Mouse (Mus musculus) right cerebral cortex, postnatal 25 days (tissue): ENCODE data around the gene Aldh3b1.
"Not testable (repeated sequence)": the region's sequence is repeated elsewhere in the genome, so short reads cannot be mapped to it uniquely, and the experiment has no call there.

Experiments
- DNase-seq: peaks from one replicate; pipeline ENCODE4 v3.0.0; 2022

Gene Aldh3b1

DNA sequence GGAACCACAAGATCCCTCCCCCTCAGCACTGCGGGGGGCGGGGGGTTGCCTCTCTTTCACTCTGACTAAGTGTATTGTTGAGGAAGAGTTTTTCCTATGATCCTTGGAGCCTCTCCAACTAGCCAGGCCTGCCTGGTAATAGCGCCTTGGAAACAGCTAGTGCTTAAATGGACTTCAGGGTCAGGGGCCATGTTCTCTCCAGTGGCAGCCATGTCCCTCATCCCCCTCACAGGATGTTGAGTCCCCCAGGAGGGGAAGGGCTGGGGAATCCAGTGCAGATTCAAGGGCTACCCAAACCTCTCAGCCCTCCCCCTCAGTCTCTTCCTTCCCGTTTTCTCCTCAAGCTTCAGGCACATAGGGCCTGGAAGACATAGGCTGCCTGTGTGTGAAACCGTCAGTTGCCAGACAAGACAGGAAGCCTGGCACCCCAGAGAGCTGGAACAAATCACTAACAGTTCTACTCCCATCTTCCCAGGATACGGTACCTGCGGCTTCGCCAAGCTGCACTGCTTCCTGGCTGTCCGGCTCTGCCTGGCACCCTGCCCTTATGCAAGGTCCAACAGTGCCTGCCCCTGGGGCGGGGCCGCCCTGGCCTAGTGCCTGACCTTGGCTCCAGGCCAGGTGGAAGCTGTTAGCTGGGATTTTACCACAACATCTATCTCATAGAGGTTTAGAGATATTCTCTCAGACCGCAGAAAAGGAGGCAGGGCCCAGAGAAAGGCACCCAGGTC, at the start of gene Aldh3b1:
Gene Aldh3b1, minus strand, starts transcription at position 598 of the 731 bp plus-strand sequence.
- DNase-seq = peak; percentile 42

DNA sequence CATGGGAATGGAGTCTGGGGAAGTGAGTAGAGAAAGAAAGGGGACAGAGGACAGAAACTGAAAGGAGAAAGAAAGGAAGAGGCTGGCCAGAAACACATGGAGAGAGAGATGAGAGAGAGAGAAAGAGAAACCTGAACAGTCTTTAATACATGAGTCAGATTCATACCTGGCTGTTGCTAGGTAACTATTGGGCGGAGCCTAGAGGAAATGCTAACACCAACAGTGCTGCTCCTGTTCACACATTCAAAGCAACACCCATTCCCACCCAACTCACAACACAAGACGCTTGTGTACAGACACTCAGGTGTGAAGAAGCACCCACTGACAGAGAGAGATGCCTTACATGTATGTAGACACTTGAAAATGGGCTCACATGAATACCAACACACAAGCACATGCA, 46.3 kb upstream of the Aldh3b1 start:
- DNase-seq = no peak

DNA sequence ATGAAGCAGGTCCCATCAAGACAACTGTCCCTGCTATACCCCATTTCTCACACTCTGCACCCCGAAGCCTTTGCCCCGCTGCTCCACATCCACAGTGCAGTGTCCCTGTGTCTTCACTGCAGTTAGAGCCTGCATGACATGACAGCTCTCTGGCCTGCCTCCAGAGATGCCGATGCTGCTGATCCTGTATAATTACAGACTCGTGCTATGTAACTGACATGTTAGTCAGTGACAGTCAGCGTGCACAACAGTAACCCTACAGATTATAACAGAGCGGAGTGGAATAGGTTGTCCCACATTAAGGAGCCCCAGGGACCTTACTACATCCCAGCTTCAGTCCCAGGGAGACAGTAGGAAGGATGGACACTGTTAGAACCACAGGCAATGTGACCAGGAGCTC, 45.0 kb upstream of the Aldh3b1 start:
- not testable (repeated sequence) for DNase-seq

DNA sequence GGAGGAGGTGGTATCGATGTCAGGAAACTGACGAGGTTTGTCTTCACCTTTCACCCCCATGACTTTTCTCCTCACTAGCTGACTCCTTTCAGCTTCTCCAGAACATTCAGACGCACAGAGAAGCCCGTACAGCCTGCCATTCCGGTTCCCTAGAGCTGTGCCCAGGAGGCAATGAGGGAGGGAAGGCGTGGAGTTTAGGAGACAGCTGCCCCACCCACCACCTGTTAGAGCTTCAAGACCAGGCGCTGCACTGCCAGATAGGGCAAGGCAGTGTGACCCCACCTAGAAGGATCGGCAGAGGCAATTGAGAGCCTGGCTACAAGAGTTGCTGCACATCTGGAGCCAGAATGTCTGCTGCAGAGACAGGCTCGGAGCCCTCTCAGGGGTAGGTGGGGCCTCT, 42.6 kb upstream of the Aldh3b1 start, which contains the start of gene Aldh3b2:
Gene Aldh3b2, plus strand, starts transcription at position 100 of the 400 bp plus-strand sequence.
- no peak for DNase-seq

DNA sequence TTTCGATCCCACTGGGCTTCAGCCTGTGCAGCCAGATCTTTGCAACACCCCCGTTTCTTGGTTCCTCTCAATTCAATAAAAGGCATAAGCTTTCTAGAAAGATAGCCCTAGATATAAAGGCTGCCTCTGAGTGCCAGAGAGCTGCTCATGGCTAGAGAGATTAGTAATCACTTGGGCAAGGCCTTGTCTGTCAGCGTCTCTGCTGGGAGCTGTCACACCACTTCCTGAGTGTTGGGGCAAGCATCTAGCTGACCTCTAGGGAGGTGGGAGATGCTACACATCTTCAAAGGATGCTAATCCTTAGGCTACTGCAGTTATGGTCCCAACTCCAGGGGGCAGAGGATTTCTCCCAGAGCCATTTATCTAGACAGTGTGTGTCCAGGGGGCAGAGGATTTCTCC, 37.6 kb upstream of the Aldh3b1 start:
- no peak for DNase-seq

DNA sequence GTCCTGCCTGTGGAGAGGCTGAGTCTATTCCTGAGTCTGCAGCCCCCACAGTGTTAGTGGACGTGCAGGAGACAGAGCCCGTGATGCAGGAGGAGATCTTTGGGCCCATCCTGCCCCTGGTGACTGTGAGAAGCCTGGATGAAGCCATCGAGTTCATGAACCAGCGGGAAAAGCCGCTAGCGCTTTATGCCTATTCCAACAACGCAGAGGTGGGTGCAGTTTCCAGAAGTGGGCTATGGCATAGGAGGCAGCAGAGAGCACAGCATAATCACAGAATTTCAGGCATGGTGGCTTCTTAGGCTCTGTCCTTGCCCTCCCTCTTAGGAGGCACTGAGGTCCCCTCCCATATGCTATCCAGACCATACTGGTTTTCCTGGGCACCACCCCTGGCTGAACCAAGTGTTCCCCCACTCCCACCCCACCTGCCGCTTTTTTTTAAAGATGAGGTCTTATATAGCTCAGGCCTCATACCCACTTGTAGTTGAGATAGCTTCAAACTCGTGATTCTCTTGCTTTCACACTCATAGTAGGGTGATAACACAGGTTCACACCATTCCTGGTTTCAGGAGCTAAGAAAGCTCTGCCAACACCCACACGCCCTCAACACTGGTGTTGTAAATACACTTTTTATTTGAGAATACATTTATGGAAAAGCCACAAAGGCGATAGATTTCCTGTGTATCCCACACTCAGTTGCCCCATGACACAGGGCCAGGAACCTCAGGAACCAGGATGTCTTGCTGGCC, 36.9 kb upstream of the Aldh3b1 start:
- DNase-seq = no peak

DNA sequence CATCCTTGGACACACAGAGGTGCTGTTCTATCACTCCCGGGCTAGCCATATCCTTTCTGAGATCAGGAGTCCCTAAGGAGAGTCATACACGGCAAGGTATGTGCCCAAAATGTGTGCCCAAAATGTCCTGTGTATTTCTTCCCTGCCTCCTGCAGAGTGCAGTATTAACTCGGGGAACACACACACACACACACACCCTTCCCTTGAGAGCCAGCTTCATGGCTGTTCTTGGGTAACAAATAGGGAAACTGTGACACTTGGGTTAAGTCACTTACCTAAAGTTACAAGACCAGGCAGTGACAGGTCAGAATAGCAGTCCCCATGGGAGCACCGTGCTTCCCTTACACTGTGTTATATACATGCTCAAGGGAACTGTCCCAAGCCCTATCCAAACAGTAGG, 34.4 kb upstream of the Aldh3b1 start:
- DNase-seq = no peak

DNA sequence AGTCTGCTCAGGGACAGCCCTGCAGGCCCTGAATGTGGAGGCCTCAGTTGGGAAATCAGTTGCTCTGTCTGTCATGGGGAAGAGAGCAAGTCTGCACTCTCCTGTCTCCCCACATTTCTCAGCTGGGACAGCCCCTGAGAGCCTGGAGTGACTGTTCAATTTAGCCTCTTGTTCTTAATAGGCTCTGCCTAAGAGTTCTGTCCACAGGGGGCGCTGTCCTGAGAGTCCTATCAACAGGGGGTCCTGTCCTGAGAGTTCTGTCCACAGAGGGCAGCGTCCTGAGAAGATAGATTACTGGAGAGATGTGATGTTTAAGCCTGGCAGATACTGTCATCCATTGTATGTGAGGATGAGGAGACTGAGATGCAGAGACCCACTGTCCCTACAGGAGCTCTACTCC, 32.9 kb upstream of the Aldh3b1 start:
- DNase-seq = no peak

DNA sequence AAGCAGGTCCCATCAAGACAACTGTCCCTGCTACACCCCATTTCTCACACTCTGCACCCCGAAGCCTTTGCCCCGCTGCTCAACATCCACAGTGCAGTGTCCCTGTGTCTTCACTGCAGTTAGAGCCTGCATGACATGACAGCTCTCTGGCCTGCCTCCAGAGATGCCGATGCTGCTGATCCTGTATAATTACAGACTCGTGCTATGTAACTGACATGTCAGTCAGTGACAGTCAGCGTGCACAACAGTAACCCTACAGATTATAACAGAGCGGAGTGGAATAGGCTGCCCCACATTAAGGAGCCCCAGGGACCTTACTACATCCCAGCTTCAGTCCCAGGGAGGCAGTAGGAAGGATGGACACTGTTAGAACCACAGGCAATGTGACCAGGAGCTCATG, 32.2 kb upstream of the Aldh3b1 start:
- DNase-seq = not testable (repeated sequence)

DNA sequence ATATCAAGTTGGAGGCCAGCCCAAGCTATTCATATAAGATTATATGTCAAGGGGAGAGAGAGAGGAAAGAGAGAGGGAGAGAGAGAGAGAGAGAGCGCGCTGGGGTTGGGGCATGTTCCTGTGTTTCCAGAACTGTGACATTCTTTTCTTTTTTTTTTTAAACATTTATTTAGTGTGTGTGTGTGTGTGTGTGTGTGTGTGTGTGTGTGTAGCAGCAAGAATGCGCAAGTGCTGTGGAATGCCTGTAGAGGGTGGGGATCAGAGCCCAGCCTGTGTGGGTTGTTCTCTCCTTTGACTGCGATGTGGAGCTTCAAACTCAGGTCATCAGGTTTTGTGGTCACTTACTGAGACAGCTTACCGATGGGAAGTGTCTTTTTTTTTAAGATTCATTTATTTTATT, 30.6 kb upstream of the Aldh3b1 start:
- DNase-seq = no peak

DNA sequence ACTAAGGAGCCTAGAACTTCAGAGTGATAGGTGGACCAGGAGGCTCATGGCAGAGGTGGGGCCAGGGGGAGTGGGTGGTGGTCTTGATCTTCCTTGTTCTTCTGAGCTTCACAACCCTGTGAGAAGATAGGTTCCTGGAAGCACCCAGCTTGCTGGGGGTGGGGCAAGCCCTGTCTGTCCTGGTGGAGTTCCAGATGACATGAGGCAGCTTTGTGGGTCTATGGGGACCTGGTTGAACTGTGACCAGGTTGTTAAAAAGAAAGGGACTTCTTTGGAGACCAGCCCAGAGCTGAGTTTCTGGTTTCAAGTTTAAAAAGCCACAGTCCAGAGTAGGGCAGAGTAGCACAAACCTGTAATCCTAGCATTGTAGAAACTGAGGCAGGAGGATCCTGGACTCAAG, 29.4 kb upstream of the Aldh3b1 start:
- no peak for DNase-seq

DNA sequence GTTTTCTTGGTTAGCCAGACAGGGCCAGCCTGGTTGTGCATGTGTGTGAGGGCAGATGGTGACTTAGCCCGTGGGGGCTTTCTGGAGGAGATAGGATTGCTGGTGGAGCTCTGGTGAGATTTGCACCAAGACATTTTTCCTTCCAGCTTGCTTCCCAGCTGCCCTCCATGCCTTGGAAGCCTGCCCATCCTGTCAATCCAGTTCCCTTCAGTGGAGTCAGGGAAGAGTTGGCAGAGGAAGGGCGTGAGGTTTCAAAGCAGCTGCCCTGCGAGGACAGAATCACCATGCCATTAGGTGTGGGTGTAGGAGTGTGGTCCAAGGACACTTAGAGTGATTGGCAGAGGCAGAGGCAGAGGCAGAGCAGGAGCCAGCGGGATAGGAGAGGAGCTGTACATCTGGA, 28.9 kb upstream of the Aldh3b1 start, which contains the start of gene Aldh3b3:
Gene Aldh3b3, plus strand, starts transcription at position 176 of the 400 bp plus-strand sequence.
- no peak for DNase-seq

DNA sequence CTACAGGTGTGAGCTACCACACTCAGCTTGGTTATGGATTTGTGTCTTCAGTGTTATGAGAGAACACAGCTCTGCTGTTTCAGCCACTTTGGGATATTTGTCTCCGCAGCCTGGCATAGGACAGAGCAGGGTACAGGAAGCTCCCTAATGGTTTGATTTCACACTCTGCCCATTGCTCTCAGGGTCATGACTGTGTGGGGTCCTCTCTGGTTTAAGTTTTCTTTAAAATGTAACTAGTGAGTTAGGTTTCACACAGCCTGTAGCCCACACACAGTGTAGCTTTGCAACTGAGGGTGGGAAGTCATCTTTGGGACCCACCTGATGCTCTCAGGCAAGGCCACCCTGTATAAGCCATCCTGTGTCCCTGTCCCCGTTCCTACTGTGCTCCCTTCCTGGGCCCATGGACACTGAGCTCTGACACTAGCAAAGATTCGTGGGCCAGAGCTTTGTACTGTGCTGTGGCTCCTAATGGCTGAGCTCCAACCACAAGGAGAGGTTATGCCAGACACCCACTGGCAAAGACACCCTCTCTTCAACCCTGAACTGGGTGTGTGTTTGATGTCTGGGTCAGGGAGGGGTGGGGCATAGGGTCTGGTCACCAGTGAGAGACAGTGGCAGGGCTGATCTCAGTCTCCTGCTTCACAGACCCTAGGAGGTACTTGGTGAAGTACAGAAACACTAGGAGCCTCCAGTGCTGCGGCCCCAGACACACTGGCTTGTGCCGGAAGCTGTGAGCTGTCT, 27.9 kb upstream of the Aldh3b1 start:
- DNase-seq = not testable (repeated sequence)

DNA sequence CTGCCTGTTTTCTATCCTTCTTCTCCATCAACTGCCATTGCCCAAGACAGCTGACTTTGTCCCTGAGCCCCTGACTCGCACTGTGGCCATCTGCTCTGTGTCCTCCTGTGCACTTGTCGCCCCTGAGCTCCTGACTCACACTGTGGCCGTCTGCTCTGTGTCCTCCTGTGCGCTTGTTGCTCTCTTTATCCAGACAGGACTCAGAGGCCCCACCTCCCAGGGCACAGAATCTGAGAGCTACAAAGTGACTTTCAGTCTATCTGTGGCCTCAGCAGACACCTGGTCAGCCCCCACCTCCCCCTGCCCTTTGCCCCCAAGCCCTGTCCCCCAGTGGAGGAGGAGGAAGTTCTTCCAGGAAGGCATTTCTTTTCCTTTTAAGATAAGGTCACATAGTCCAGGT, 26.2 kb upstream of the Aldh3b1 start:
- DNase-seq = no peak

DNA sequence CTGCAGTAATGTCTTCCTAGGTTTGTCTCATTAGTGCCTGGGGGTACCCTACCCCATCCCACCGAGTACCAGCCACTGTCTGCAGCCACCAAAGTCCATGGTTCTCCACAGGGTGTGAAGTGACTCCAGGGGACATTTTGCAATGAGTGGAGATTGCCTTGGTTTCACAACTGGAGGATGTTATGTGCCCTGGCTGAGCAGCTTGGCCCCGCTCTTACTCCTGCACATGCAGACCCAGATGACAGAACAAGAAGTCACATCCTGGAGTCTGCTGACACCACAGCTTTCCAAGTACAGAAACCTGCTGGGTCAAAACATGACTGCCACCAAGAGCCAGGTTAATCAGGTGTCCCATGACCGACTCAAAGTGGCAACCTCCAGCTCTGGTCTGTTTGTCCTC, 25.4 kb upstream of the Aldh3b1 start:
- no peak for DNase-seq

DNA sequence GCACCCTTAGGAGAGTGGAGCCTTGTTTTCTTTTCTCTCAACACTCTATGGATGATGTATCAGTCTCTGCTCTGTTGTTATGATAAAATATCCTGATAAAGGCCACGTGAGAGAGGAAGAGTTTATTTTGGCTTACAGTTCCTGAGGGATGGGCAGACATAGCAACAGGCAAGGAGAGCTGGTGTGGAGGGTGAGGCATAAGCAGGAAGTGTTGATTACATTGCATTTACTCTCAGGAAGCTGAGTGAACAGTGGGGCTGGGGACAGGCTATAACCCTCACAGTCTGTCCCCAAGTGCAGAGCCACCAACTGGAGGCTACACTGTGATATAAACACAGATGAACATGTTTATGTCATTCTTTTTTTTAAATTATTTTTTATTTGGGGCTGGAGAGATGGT, 22.5 kb upstream of the Aldh3b1 start:
- no peak for DNase-seq

DNA sequence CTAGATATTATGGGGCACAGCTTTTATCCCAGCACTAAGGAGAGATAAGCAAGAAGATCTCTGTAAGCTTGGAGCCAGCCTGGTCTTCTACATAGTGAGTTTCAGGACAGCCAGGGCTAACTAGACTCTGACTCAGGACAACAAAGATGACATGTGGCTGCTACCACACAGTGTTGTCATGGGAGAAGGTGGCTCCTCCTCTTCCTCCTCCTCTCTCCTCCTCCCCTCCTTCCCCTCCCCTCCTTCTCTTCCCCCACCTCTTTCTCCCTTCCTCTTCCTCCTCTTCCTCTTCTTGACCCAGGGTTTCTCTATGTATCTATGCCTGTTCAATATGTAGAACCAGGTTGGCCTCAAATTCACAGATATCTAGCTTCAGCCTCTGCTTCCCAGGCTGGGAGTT, 21.9 kb upstream of the Aldh3b1 start:
- DNase-seq = no peak

DNA sequence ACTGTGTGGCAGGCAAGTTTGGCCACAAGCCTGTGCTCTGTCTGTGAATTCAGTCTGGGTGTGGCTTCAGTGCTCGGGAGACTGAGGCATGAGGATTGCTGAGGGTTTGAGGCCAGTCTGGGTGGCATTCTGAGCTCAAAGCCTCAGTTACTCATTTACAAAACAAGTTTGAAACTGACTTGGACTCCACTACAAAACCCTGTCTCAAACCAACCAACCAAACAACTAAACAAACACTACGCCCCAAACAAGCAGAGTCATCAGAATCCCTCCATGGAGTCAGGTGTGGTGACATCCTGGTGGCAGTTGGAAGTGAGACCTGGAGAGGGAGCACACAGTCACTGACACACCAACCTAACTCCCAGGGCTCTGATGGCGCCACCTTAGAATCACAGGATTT, 20.7 kb upstream of the Aldh3b1 start:
- no peak for DNase-seq

DNA sequence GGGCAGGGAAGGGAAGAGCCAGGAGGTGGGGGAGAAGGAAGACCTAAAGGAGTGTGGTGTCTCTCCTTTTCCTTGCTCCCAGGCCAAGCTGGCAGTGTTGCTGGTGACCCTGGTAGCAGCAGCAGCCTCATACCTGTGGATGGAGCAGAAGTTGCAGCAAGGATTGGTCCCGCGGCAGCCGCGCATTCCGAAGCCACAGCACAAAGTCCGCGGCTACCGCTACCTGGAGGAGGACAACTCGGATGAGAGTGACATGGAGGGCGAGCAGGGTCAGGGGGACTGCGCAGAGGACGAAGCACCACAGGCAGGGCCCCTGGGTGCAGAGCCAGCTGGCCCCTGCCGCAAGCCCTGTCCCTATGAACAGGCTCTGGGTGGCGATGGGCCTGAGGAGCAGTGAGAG, 18.9 kb upstream of the Aldh3b1 start:
- DNase-seq = no peak

DNA sequence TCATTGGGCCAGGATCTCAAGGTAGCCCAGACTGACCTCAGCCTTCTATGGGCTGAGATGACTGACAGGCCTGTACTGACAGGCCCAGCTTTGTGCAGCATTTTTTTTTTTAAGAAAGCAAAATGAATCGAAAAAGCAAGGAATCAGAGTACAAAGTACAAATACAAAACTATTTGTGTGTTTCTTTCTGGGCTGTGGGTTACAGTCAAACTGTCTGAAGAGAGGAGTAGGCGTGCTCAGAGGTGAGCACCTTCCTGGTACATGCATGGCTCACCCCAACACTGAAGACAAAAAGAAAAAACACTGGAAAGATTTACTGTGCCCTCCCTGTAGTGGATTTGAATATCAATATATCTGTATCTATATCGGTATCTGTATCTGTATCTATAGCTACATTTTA, 18.2 kb upstream of the Aldh3b1 start:
- no peak for DNase-seq

DNA sequence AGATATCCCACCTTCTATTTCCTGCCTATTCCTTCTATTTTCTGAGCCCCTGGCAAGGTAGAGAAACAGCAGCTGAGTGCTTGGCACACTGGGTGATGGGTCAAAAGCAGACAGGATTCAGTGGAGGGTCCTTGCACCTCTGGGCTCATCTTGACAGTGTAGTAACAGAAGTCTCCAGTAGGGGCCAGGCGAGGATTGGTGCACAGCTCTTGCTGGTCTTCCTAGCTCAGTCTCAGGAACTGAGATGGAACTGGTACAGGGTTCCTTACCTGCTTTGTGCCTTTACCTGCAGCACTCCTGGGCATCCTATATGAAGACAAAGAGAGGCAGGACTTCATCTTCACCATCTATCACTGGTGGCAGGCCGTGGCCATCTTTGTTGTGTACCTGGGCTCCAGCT, 17.1 kb upstream of the Aldh3b1 start:
- DNase-seq = peak; percentile 53

DNA sequence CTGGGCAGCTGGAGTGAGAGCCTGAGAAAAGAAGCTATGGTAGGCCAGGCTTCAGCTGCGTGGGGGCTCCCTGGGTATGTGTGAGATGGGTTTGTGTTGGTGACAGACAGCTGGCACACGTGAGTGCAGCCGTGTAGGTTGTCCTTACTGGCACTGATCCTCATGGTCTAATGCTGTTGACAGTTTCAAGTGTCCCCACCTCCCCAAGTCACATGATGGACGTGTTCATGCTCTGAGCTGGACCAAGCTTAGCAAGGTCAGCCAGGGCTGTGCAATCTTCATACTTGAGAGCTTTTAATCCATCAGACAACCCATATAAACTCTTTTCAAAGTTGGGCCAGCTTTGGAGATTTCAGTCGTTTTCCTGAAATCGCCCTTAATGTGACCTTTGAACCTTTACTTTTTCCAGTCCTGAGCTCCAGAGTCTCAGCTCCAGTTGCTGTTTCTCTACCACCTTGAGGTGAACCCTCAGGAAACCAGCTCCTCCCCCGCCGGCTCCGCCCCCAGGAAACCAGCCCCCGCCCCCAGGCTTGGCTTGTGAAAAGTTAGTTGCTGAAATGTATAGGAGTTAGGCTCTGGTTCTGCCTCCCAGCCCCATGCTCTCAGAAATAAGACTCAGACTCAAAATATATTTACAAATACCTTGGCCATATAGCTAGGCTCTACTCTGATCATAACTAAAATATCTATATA, 16.4 kb upstream of the Aldh3b1 start:
- DNase-seq = no peak
